Mouse (Mus musculus): ENCODE measurements at regions not wholly inside any gene's neighbourhood (a gene's known extent, or its start where the extent isn't known, plus 50 kb on each side); places are given as distances from the start of the nearest gene placed in this dataset.

DNA sequence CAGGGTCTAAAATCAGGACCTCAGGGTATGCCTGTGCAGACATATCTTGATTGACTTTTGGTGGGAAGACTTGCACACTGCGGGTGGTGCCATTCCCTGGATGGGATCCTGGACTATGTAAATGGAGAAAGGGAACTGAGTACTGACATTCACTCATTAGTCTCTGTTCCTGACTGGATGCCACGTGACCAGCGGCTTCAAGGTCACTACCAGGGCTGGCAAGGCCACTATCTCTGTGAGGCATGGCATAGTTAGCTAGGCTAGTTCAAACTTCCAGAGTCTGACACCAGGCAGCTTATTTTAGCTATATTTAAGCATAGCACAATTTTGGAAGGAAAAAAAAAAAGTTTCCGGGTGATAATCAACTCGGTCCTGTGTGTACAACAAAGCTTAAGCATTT lies 108.0 kb upstream of the Gm6657 start:
- no peaks in the 10 kb centered on the region for H3K4me1 ChIP-seq (replicated peaks; ENCODE audit: control insufficient read depth, insufficient read depth, low read length)
- no peak for TF ChIP-seq POLR2A (IDR thresholded peaks at IDR 0.05; ENCODE audit: control insufficient read depth, extremely low read depth, insufficient read depth, low read length, poor library complexity)
- H3K27me3 ChIP-seq (ENCODE audit: control insufficient read depth, insufficient read depth, low read length): no peaks in the 10 kb centered on the region
- DNase-seq: no peak
- H3K27ac ChIP-seq (ENCODE audit: control insufficient read depth, insufficient read depth, low read length): no peak overlapping the region
- 97% methylated on average over 5 of the region's 5 CpGs for WGBS
- H3K4me3 ChIP-seq (ENCODE audit: control insufficient read depth, insufficient read depth, low read length): no peak overlapping the region
- H3K36me3 ChIP-seq (ENCODE audit: control insufficient read depth, insufficient read depth, low read length): no peaks in the 10 kb centered on the region

DNA sequence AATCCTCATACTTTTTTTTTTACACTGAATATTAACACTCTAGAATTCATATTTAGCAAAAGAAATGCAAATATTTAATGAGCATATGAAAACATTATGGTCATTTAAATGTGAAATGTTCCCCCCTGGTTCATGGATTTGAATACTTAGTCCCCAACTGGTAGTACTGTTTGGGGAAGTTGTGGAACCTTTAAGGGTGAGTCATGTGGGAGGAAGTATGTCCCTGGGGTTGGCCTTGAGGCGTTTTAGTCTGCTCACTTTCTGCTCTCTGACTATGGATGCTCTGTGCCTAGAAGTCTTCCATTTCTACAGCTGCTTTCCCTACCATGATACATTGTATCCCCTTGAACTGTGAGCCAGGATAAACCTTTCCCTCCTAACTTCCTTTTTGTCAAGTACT lies 106.1 kb upstream of the Gm6657 start:
- 4% methylated on average over 1 of the region's 1 CpGs for WGBS
- no peak for DNase-seq
- Histone ChIP-seq H3K36me3 (ENCODE audit: control insufficient read depth, insufficient read depth, low read length) (no peaks in the 10 kb centered on the region), H3K27ac (ENCODE audit: control insufficient read depth, insufficient read depth, low read length) (no peak overlapping the region), H3K4me3 (ENCODE audit: control insufficient read depth, insufficient read depth, low read length) (no peak overlapping the region), H3K4me1 (replicated peaks; ENCODE audit: control insufficient read depth, insufficient read depth, low read length) (no peaks in the 10 kb centered on the region), H3K27me3 (ENCODE audit: control insufficient read depth, insufficient read depth, low read length) (no peaks in the 10 kb centered on the region)
- TF ChIP-seq POLR2A (IDR thresholded peaks at IDR 0.05; ENCODE audit: control insufficient read depth, extremely low read depth, insufficient read depth, low read length, poor library complexity) (no peak), CTCF (IDR thresholded peaks at IDR 0.05; ENCODE audit: borderline replicate concordance, control insufficient read depth, extremely low read depth, insufficient read depth, low read length, poor library complexity) (no peak)

DNA sequence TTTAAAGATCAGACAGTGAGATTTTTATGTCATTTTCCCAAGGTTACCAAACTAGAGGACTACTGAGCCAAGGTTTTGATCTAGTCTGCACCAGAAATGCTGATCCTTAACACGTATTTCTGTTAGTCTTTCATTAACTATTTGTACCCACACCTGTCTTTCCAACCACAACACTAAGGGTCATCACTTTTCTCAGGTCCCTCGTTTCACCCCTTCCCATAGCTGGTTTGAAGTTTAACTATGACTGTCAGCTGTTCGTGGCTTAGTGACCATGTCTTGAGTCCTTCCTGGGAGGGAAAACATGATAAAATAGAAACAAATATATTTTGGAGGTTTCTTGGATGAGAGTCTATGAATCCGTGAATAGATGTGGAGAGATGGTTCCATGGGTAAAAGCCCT lies 99.6 kb upstream of the Gm6657 start:
- Histone ChIP-seq H3K27ac (ENCODE audit: control insufficient read depth, insufficient read depth, low read length) (no peak overlapping the region), H3K4me1 (replicated peaks; ENCODE audit: control insufficient read depth, insufficient read depth, low read length) (no peaks in the 10 kb centered on the region), H3K36me3 (ENCODE audit: control insufficient read depth, insufficient read depth, low read length) (no peaks in the 10 kb centered on the region), H3K4me3 (ENCODE audit: control insufficient read depth, insufficient read depth, low read length) (no peak overlapping the region), H3K27me3 (ENCODE audit: control insufficient read depth, insufficient read depth, low read length) (no peaks in the 10 kb centered on the region)
- TF ChIP-seq POLR2A (IDR thresholded peaks at IDR 0.05; ENCODE audit: control insufficient read depth, extremely low read depth, insufficient read depth, low read length, poor library complexity) (no peak), CTCF (IDR thresholded peaks at IDR 0.05; ENCODE audit: borderline replicate concordance, control insufficient read depth, extremely low read depth, insufficient read depth, low read length, poor library complexity) (no peak)
- DNase-seq: no peak
- 91% methylated on average over 4 of the region's 4 CpGs for WGBS

DNA sequence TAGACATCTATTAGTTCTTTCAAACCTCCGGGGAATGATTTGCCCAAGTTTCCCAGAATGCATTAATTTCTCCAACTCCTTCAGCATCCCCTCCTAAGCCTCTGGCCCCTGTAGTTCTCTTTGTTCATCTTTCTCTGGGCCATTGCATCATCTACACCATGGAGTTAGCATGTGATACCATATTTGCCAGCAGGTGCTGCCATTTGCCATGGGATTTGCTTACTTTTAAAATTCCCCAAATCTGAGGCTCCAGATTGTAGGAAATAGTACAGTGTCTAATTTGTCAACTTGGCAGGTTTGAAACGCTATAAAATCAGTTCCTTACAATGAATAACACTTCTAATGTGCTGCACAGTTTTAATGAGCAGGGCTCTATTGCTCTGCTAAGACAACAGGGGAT lies 98.7 kb upstream of the Gm6657 start:
- WGBS: 93% methylated on average over 2 of the region's 2 CpGs
- H3K36me3 ChIP-seq (ENCODE audit: control insufficient read depth, insufficient read depth, low read length): no peaks in the 10 kb centered on the region
- no peak for DNase-seq
- TF ChIP-seq CTCF (IDR thresholded peaks at IDR 0.05; ENCODE audit: borderline replicate concordance, control insufficient read depth, extremely low read depth, insufficient read depth, low read length, poor library complexity): no peak
- TF ChIP-seq POLR2A (IDR thresholded peaks at IDR 0.05; ENCODE audit: control insufficient read depth, extremely low read depth, insufficient read depth, low read length, poor library complexity): no peak
- H3K27me3 ChIP-seq (ENCODE audit: control insufficient read depth, insufficient read depth, low read length): no peaks in the 10 kb centered on the region
- H3K27ac ChIP-seq (ENCODE audit: control insufficient read depth, insufficient read depth, low read length): no peak overlapping the region
- H3K4me3 ChIP-seq (ENCODE audit: control insufficient read depth, insufficient read depth, low read length): no peak overlapping the region
- H3K4me1 ChIP-seq (replicated peaks; ENCODE audit: control insufficient read depth, insufficient read depth, low read length): no peaks in the 10 kb centered on the region

DNA sequence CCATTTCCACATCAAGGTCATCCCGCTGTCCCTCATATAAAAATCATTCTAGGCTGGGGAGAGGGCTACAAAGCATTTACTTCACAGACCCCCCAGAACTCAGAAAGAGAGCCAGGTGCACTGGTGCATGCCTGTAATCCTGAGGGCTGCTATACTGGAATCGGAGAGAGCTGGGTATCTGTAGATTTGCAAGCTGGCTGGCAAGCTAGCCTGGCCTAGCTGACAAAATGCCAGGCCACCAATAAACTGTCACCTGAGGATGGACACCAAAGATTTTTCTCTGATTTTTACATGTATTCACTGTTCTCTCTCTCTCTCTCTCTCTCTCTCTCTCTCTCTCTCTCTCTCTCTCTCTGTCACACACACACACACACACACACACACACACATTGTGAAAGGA lies 98.1 kb upstream of the Gm6657 start:
- 95% methylated on average over 2 of the region's 2 CpGs for WGBS
- no peaks in the 10 kb centered on the region for H3K4me1 ChIP-seq (replicated peaks; ENCODE audit: control insufficient read depth, insufficient read depth, low read length)
- no peak overlapping the region for H3K27ac ChIP-seq (ENCODE audit: control insufficient read depth, insufficient read depth, low read length)
- no peak for TF ChIP-seq CTCF (IDR thresholded peaks at IDR 0.05; ENCODE audit: borderline replicate concordance, control insufficient read depth, extremely low read depth, insufficient read depth, low read length, poor library complexity)
- no peak for TF ChIP-seq POLR2A (IDR thresholded peaks at IDR 0.05; ENCODE audit: control insufficient read depth, extremely low read depth, insufficient read depth, low read length, poor library complexity)
- H3K4me3 ChIP-seq (ENCODE audit: control insufficient read depth, insufficient read depth, low read length): no peak overlapping the region
- H3K36me3 ChIP-seq (ENCODE audit: control insufficient read depth, insufficient read depth, low read length): no peaks in the 10 kb centered on the region
- no peaks in the 10 kb centered on the region for H3K27me3 ChIP-seq (ENCODE audit: control insufficient read depth, insufficient read depth, low read length)
- no peak for DNase-seq

DNA sequence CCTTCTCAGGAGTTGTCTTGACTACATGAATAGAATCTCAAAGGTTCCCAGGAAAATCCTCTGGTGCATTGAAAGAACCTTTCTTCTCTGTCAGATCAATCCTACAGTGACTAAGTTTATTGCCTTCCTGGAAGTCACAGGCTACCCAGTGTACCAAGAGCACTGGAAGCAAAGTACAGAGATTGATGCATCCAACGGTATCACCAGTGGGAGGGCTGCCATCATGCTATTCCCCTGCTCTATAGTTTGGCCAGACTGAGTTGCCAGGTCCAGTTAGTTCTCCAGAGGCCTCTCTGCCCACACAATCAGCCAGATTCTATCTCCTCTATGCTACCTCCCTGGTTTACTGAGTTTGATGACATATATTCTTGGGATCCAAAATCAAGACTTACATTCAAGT lies 96.9 kb upstream of the Gm6657 start:
- Histone ChIP-seq H3K36me3 (ENCODE audit: control insufficient read depth, insufficient read depth, low read length) (no peaks in the 10 kb centered on the region), H3K27me3 (ENCODE audit: control insufficient read depth, insufficient read depth, low read length) (no peaks in the 10 kb centered on the region), H3K4me3 (ENCODE audit: control insufficient read depth, insufficient read depth, low read length) (no peak overlapping the region), H3K4me1 (replicated peaks; ENCODE audit: control insufficient read depth, insufficient read depth, low read length) (no peaks in the 10 kb centered on the region), H3K27ac (ENCODE audit: control insufficient read depth, insufficient read depth, low read length) (no peak overlapping the region)
- DNase-seq: no peak
- 91% methylated on average over 1 of the region's 1 CpGs for WGBS
- TF ChIP-seq CTCF (IDR thresholded peaks at IDR 0.05; ENCODE audit: borderline replicate concordance, control insufficient read depth, extremely low read depth, insufficient read depth, low read length, poor library complexity) (no peak), POLR2A (IDR thresholded peaks at IDR 0.05; ENCODE audit: control insufficient read depth, extremely low read depth, insufficient read depth, low read length, poor library complexity) (no peak)

DNA sequence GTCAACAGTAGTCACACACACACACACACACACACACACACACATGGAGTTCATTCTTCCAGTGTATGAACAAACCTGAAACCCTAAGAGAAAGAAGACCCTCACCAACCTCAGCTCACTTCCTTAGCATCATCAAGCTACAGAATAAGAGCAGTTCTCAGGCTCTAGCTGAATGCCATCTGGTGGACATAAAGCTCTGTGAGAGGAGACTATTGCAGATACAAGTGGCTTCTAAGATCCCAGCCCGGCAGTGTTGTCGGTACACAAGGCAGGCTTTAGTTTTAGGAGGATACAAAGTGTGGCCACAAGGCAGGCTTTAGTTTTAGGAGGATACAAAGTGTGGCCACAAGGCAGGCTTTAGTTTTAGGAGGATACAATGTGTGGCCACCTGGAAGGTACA lies 96.3 kb upstream of the Gm6657 start:
- whole genome bisulfite sequencing: 84% methylated on average over 2 of the region's 2 CpGs
- Histone ChIP-seq H3K27me3 (ENCODE audit: control insufficient read depth, insufficient read depth, low read length) (no peaks in the 10 kb centered on the region), H3K4me1 (replicated peaks; ENCODE audit: control insufficient read depth, insufficient read depth, low read length) (no peaks in the 10 kb centered on the region), H3K36me3 (ENCODE audit: control insufficient read depth, insufficient read depth, low read length) (no peaks in the 10 kb centered on the region), H3K4me3 (ENCODE audit: control insufficient read depth, insufficient read depth, low read length) (no peak overlapping the region), H3K27ac (ENCODE audit: control insufficient read depth, insufficient read depth, low read length) (no peak overlapping the region)
- DNase-seq: no peak
- TF ChIP-seq CTCF (IDR thresholded peaks at IDR 0.05; ENCODE audit: borderline replicate concordance, control insufficient read depth, extremely low read depth, insufficient read depth, low read length, poor library complexity) (no peak), POLR2A (IDR thresholded peaks at IDR 0.05; ENCODE audit: control insufficient read depth, extremely low read depth, insufficient read depth, low read length, poor library complexity) (no peak)
